Mouse (Mus musculus): ENCODE results near the gene Gapt. TPM values are rescaled to one million over a fixed set of nuclear protein-coding genes. Genes with fewer than 3 reads are reported as not detected.
"Not testable (repeated sequence)": the region's sequence is repeated elsewhere in the genome, so short reads cannot be mapped to it uniquely, and the experiment has no call there.

Gene Gapt
- polyA plus RNA-seq, 1 experiment = 0.67 TPM

DNA sequence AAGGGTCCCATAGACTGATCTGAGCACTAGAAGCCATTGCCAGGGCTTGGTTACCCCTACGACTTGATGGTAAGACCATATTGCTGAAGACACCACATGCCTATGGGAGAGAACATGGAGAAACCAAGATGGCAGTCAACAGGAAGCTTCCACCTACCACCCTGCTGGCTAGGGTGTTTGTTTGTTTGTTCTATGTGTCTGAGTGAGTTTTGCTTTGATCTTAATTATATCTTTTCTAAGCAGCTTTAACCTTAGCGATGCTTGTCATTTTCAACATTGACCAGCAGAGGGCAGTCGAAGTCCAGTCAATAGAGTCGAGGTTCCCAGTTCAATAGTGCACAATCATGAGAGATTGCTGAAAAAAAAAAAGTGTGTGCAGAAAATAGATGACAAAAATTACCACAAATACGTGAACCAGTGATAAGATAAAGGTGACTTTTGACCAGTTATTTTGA, 25.5 kb upstream of the Gapt start:
- TF ChIP-seq CTCF (IDR thresholded peaks at IDR 0.05; ENCODE audit: control insufficient read depth, insufficient read depth, insufficient replicate concordance, low read depth, low read length) (no peak), POLR2A (IDR thresholded peaks at IDR 0.05; ENCODE audit: control insufficient read depth, low read depth, low read length) (no peak)
- no peaks in the 10 kb centered on the region for H3K36me3 ChIP-seq (ENCODE audit: control insufficient read depth, insufficient read depth, low read length)
- no peak overlapping the region for H3K27ac ChIP-seq (ENCODE audit: control insufficient read depth, insufficient read depth, low read depth, low read length)
- no peaks in the 10 kb centered on the region for H3K27me3 ChIP-seq (ENCODE audit: control insufficient read depth, insufficient read depth, low read length)
- no peaks in the 10 kb centered on the region; the same call in 1 of the 2 replicates for H3K4me1 ChIP-seq (ENCODE audit: control insufficient read depth, insufficient read depth, low read length)
- no peak overlapping the region for H3K4me3 ChIP-seq (ENCODE audit: control insufficient read depth, low read depth, low read length)

DNA sequence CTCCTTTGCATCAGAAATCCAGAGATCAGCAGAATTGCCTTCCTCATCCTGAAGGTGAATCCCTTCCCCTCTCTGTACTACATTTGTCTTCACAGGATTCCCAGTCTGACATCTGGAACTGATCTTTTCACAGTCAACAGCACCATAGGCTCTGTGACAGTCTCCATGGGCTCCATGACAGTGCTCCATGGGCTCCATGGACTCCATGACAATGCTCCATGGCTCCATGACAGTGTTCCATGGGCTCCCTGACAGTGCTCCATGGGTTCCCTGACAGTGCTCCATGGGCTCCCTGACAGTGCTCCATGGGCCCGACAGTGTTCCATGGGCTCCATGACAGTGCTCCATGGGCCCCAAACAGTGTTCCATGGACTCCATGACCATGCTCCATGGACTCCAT, 12.7 kb upstream of the Gapt start:
- peak overlapping the region; percentile 75 for H3K27ac ChIP-seq (ENCODE audit: control insufficient read depth, insufficient read depth, low read depth, low read length)
- H3K27me3 ChIP-seq (ENCODE audit: control insufficient read depth, insufficient read depth, low read length) = no peaks in the 10 kb centered on the region
- no peaks in the 10 kb centered on the region for H3K36me3 ChIP-seq (ENCODE audit: control insufficient read depth, insufficient read depth, low read length)
- no peak overlapping the region for H3K4me3 ChIP-seq (ENCODE audit: control insufficient read depth, low read depth, low read length)
- TF ChIP-seq POLR2A (IDR thresholded peaks at IDR 0.05; ENCODE audit: control insufficient read depth, low read depth, low read length) = no peak
- TF ChIP-seq CTCF (IDR thresholded peaks at IDR 0.05; ENCODE audit: control insufficient read depth, insufficient read depth, insufficient replicate concordance, low read depth, low read length) = no peak
- H3K4me1 ChIP-seq (ENCODE audit: control insufficient read depth, insufficient read depth, low read length) = peaks cover 2% of the 10 kb centered on the region

GRCm38 (mm10) chr13:110368556-110369040, 11.6 kb upstream of the Gapt start:
- peak overlapping the region; percentile 88 for H3K27ac ChIP-seq (ENCODE audit: control insufficient read depth, insufficient read depth, low read depth, low read length)
- H3K36me3 ChIP-seq (ENCODE audit: control insufficient read depth, insufficient read depth, low read length); H3K4me1 ChIP-seq (ENCODE audit: control insufficient read depth, insufficient read depth, low read length); H3K27me3 ChIP-seq (ENCODE audit: control insufficient read depth, insufficient read depth, low read length): not testable (repeated sequence)
- peak overlapping the region; percentile 2; the same call in 1 of the 2 replicates for H3K4me3 ChIP-seq (ENCODE audit: control insufficient read depth, low read depth, low read length)
- peak; percentile 85 for TF ChIP-seq CTCF (IDR thresholded peaks at IDR 0.05; ENCODE audit: control insufficient read depth, insufficient read depth, insufficient replicate concordance, low read depth, low read length)

DNA sequence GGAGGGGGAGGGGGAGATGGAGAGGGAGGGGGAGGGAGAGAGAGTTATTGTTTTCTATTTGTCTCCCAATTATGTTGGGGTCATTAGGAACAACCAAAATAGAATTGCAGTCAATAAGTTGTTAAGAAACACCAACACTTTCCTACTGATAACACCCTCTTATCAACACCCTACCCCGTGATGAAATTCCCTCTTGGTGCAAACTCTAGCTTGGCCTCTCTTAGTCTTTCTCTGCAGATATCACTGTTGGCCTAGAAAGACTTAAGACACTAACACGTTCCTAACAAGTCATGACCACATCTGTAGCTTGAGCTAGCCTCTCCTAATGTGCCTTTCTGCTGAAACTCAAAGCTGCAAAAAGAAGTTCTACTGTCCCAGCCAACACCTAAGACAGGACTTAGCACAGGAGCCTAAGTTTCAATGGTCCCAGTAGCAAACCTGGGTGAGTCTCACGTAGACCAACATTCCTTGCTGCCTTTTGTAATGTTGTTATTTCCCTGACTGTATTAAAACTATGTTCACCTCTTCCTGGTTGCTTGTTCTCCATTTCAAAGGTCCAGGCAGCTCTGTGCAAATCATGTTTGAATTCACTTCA, 11.1 kb upstream of the Gapt start:
- Histone ChIP-seq H3K4me3 (ENCODE audit: control insufficient read depth, low read depth, low read length) (peak overlapping the region; percentile 63; the same call in 1 of the 2 replicates), H3K27ac (ENCODE audit: control insufficient read depth, insufficient read depth, low read depth, low read length) (peak overlapping the region; percentile 88), H3K36me3 (ENCODE audit: control insufficient read depth, insufficient read depth, low read length) (no peaks in the 10 kb centered on the region), H3K4me1 (ENCODE audit: control insufficient read depth, insufficient read depth, low read length) (peaks cover 2% of the 10 kb centered on the region), H3K27me3 (ENCODE audit: control insufficient read depth, insufficient read depth, low read length) (no peaks in the 10 kb centered on the region)
- TF ChIP-seq CTCF (IDR thresholded peaks at IDR 0.05; ENCODE audit: control insufficient read depth, insufficient read depth, insufficient replicate concordance, low read depth, low read length) (no peak), POLR2A (IDR thresholded peaks at IDR 0.05; ENCODE audit: control insufficient read depth, low read depth, low read length) (no peak)

DNA sequence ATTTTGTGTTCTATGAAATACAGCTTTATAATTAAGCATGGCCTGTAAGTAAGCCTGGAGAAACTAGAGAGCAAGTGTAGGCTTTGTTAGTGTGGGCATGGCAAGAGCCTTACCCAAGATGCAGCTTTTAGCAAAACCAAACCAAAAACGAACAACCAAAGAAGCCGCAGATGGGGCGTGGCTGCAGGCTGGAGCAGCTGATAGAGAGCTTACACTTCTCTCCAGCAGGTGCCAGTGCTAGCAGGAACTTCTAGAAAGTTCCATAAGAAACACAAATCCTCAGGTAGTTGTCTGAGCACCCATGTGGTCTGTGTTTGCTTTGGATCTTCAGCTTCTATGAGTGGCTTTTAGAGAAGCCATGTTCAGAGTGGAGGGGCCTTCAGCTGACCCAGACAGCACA, 9.5 kb upstream of the Gapt start:
- Histone ChIP-seq H3K27me3 (ENCODE audit: control insufficient read depth, insufficient read depth, low read length) (no peaks in the 10 kb centered on the region), H3K27ac (ENCODE audit: control insufficient read depth, insufficient read depth, low read depth, low read length) (no peak overlapping the region), H3K4me1 (ENCODE audit: control insufficient read depth, insufficient read depth, low read length) (peaks cover 2% of the 10 kb centered on the region), H3K36me3 (ENCODE audit: control insufficient read depth, insufficient read depth, low read length) (no peaks in the 10 kb centered on the region), H3K4me3 (ENCODE audit: control insufficient read depth, low read depth, low read length) (no peak overlapping the region)
- TF ChIP-seq POLR2A (IDR thresholded peaks at IDR 0.05; ENCODE audit: control insufficient read depth, low read depth, low read length) (no peak), CTCF (IDR thresholded peaks at IDR 0.05; ENCODE audit: control insufficient read depth, insufficient read depth, insufficient replicate concordance, low read depth, low read length) (no peak)

DNA sequence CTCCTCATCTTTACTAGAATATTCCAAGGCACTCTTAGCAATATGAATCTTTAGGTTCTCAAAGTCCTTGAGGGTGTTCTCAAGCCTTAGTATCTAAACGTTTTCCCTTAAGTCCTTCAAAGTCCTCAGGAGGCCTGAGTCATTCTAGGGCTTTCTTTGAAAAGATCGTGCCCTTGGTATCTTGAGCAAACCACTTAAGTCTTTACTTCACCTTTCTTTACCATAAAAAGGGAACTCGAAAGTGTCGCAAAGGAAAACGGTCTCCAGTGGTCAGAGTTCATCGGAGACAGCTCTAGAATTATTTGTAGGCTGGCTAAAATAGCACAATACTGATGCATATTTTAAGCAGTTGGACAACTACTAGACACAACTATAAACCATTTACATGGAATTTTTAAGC, 6.7 kb upstream of the Gapt start:
- no peak for TF ChIP-seq CTCF (IDR thresholded peaks at IDR 0.05; ENCODE audit: control insufficient read depth, insufficient read depth, insufficient replicate concordance, low read depth, low read length)
- no peak for TF ChIP-seq POLR2A (IDR thresholded peaks at IDR 0.05; ENCODE audit: control insufficient read depth, low read depth, low read length)
- no peak overlapping the region for H3K4me3 ChIP-seq (ENCODE audit: control insufficient read depth, low read depth, low read length)
- no peaks in the 10 kb centered on the region for H3K36me3 ChIP-seq (ENCODE audit: control insufficient read depth, insufficient read depth, low read length)

DNA sequence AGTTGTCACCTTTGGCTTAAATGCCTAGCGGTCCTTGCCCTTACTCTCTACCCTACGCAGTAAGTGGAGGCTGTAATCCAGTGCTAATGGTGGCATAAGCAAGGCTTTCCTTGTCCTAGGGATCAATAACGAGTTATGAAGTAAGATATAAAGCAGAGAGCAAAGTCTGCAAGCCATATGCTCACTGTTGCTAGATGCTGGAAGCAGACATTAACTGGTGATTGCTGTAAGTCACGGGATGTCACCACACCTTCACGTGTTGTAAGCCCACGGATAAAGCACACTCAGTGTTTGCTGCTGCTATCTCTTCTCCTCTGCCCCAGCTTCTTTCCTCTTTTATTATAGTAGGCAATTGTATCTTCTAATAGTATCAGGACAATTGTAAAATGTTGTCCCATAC, 5.9 kb downstream of the Gapt start:
- Histone ChIP-seq H3K4me1 (ENCODE audit: control insufficient read depth, insufficient read depth, low read length) (peaks cover 10% of the 10 kb centered on the region), H3K4me3 (ENCODE audit: control insufficient read depth, low read depth, low read length) (no peak overlapping the region), H3K36me3 (ENCODE audit: control insufficient read depth, insufficient read depth, low read length) (no peaks in the 10 kb centered on the region), H3K27me3 (ENCODE audit: control insufficient read depth, insufficient read depth, low read length) (no peaks in the 10 kb centered on the region), H3K27ac (ENCODE audit: control insufficient read depth, insufficient read depth, low read depth, low read length) (no peak overlapping the region)
- TF ChIP-seq CTCF (IDR thresholded peaks at IDR 0.05; ENCODE audit: control insufficient read depth, insufficient read depth, insufficient replicate concordance, low read depth, low read length) = no peak
- TF ChIP-seq POLR2A (IDR thresholded peaks at IDR 0.05; ENCODE audit: control insufficient read depth, low read depth, low read length) = no peak

More for the DNA sequence above, 6.7 kb upstream of the Gapt start:
- Histone ChIP-seq H3K4me1 (ENCODE audit: control insufficient read depth, insufficient read depth, low read length) (peaks cover 2% of the 10 kb centered on the region), H3K27ac (ENCODE audit: control insufficient read depth, insufficient read depth, low read depth, low read length) (no peak overlapping the region), H3K27me3 (ENCODE audit: control insufficient read depth, insufficient read depth, low read length) (no peaks in the 10 kb centered on the region)
